Mouse (Mus musculus): ENCODE data around the gene Tfcp2l1. TPM values are rescaled to one million over a fixed set of nuclear protein-coding genes. Genes with fewer than 3 reads are reported as not detected.
A peak's percentile ranks its signal among the peaks of the same experiment; 100 is the strongest.

Tfcp2l1 gene
- polyA plus RNA-seq, 1 experiment from 2014 or later, result 0.41 TPM

DNA sequence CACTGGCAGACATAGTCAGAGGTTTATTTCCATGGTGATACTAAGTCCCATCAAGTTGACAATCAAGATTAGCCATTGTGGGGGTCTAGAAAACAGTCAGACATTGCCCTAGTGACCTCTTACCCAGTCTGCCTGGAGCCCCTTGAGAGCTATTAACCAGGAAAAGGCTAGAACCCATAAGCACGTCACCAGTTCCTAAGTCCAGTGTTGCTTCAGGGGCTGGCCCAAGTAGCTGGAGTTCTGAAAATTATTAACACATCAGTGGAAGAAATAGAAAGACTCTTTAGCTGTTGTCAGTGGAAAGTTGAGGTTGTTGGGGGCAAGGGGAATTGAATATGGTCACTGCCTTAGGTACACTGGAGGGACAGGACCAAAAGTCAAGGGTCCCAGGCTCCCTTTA is 54.2 kb downstream of the Tfcp2l1 start:
- 69% methylated on average over 1 of the region's 1 CpGs for WGBS
- Histone ChIP-seq H3K4me2 (replicated peaks) (no peak overlapping the region), H3K27me3 (ENCODE audit: control insufficient read depth, insufficient read depth, low read length) (no peaks in the 10 kb centered on the region), H3K4me3 (replicated peaks; ENCODE audit: low read length) (no peak overlapping the region), H3K4me1 (replicated peaks; ENCODE audit: control insufficient read depth, insufficient read depth, low read length) (no peaks in the 10 kb centered on the region), H3K9me3 (ENCODE audit: control insufficient read depth, low read length) (no peaks in the 10 kb centered on the region), H3K36me3 (replicated peaks; ENCODE audit: control insufficient read depth, insufficient read depth) (no peaks in the 10 kb centered on the region), H3K27ac (no peak overlapping the region), H3K9ac (no peak overlapping the region)
- ATAC-seq (ENCODE audit: low FRiP score), result no peak
- DNase-seq (ENCODE audit: low spot score), result no peak

DNA sequence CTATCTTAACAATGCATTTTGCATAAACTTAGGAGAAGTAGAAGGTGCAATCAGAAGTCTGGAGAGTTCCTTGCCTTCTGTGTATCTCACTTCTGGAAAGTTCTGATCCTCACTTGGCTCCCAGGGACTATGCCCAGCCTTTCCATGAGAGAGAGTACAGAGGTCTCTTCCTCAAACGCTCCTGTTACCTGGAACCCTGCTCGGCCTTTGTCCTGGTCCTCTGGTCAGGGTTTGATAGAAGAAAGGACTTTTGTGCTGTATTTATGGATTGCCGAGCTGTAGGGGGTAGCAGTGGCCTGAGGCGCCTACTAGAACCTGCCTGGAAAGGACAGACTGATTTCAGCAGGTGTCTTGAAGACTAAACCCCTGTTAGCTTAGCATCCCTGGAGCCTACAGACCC is 55.9 kb downstream of the Tfcp2l1 start:
- H3K9me3 ChIP-seq (ENCODE audit: control insufficient read depth, low read length), result no peaks in the 10 kb centered on the region
- ATAC-seq (ENCODE audit: low FRiP score) (no peak), DNase-seq (ENCODE audit: low spot score) (no peak)
- H3K27ac ChIP-seq, result no peak overlapping the region
- H3K4me1 ChIP-seq (replicated peaks; ENCODE audit: control insufficient read depth, insufficient read depth, low read length), result no peaks in the 10 kb centered on the region
- H3K36me3 ChIP-seq (replicated peaks; ENCODE audit: control insufficient read depth, insufficient read depth), result no peaks in the 10 kb centered on the region
- H3K27me3 ChIP-seq (ENCODE audit: control insufficient read depth, insufficient read depth, low read length), result no peaks in the 10 kb centered on the region
- no peak overlapping the region for H3K4me2 ChIP-seq (replicated peaks)
- WGBS, result 76% methylated on average over 4 of the region's 4 CpGs
- no peak overlapping the region for H3K4me3 ChIP-seq (replicated peaks; ENCODE audit: low read length)
- no peak overlapping the region for H3K9ac ChIP-seq

DNA sequence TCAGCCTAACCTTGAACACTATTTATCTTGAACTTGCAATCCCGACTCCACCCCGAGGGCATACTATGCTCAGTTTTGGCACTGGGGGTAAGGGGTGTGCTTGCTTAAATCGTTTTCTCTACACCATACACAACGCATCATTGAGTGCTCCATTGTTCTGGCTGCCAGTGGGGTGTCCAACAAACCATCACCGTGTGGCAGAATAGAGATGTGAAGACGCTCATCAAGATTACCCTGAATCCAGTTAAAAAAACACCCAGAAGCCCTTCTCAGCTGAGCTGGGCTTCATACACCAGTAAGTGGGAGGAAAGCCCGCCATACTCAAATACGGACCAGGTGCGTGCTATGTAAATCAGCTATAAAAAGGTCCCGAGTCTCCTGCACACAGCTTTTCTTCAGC is 60.0 kb downstream of the Tfcp2l1 start:
- H3K27me3 ChIP-seq (ENCODE audit: control insufficient read depth, insufficient read depth, low read length), result no peaks in the 10 kb centered on the region

DNA sequence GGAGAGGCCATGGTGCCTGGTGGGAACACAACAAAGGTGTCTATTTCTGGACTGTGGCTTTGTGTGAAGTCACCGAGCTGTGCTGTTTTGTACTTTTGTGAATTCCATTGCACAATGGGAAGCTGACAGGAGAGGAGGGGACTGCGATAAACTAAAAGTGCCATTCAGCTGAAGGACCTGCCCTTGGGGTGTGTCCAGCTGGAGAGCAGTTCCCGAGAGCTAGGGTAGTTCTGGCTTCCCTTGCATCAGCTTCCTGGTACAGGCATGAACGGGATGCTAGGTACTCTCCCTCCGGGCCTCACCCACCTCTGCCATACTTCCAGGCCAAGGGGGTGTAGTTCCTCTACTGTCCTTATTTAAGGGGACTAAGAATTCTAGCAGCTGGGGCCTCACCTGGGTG is 62.1 kb downstream of the Tfcp2l1 start:
- H3K27me3 ChIP-seq (ENCODE audit: control insufficient read depth, insufficient read depth, low read length), result no peaks in the 10 kb centered on the region
- H3K36me3 ChIP-seq (replicated peaks; ENCODE audit: control insufficient read depth, insufficient read depth), result no peaks in the 10 kb centered on the region
- H3K9ac ChIP-seq, result no peak overlapping the region
- H3K4me1 ChIP-seq (replicated peaks; ENCODE audit: control insufficient read depth, insufficient read depth, low read length), result no peaks in the 10 kb centered on the region
- no peak overlapping the region for H3K27ac ChIP-seq
- H3K9me3 ChIP-seq (ENCODE audit: control insufficient read depth, low read length), result no peaks in the 10 kb centered on the region
- no peak overlapping the region for H3K4me3 ChIP-seq (replicated peaks; ENCODE audit: low read length)
- ATAC-seq (ENCODE audit: low FRiP score), result no peak
- H3K4me2 ChIP-seq (replicated peaks), result no peak overlapping the region
- DNase-seq (ENCODE audit: low spot score), result no peak
- WGBS, result 38% methylated on average over 5 of the region's 5 CpGs

More for the DNA sequence above, 60.0 kb downstream of the Tfcp2l1 start:
- Histone ChIP-seq H3K36me3 (replicated peaks; ENCODE audit: control insufficient read depth, insufficient read depth) (no peaks in the 10 kb centered on the region), H3K9ac (no peak overlapping the region), H3K4me2 (replicated peaks) (no peak overlapping the region), H3K4me3 (replicated peaks; ENCODE audit: low read length) (no peak overlapping the region), H3K9me3 (ENCODE audit: control insufficient read depth, low read length) (no peaks in the 10 kb centered on the region), H3K4me1 (replicated peaks; ENCODE audit: control insufficient read depth, insufficient read depth, low read length) (no peaks in the 10 kb centered on the region), H3K27ac (no peak overlapping the region)
- 73% methylated on average over 10 of the region's 10 CpGs for WGBS
- ATAC-seq (ENCODE audit: low FRiP score), result no peak
- no peak for DNase-seq (ENCODE audit: low spot score)

DNA sequence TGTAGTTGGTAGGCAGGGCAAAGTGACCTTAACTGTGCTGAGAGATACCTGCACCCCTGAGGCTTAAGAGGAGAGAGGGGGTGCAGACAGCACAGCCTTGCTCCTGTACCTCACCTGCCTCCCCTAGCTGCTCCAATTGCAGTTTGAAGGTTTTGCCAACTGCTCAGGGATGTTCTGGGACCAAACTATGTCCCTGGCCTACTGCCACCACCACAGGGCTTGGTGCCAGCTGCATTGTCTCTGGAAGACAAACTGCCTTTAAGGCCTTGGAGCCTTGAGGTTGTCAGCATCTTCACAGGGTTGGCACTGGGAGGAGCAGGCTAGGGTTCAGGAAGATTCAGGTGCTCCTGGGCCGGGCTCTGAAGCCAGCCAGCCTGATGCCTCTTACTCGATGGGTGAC is 66.7 kb downstream of the Tfcp2l1 start:
- DNase-seq (ENCODE audit: low spot score) (peak; percentile 47), ATAC-seq (ENCODE audit: low FRiP score) (no peak)
- no peaks in the 10 kb centered on the region for H3K27me3 ChIP-seq (ENCODE audit: control insufficient read depth, insufficient read depth, low read length)
- WGBS, result 88% methylated on average over 2 of the region's 2 CpGs
- H3K9me3 ChIP-seq (ENCODE audit: control insufficient read depth, low read length), result no peaks in the 10 kb centered on the region
- H3K4me3 ChIP-seq (replicated peaks; ENCODE audit: low read length), result no peak overlapping the region
- no peak overlapping the region for H3K27ac ChIP-seq
- no peaks in the 10 kb centered on the region for H3K4me1 ChIP-seq (replicated peaks; ENCODE audit: control insufficient read depth, insufficient read depth, low read length)
- no peak overlapping the region for H3K9ac ChIP-seq
- no peak overlapping the region for H3K4me2 ChIP-seq (replicated peaks)
- H3K36me3 ChIP-seq (replicated peaks; ENCODE audit: control insufficient read depth, insufficient read depth), result no peaks in the 10 kb centered on the region

DNA sequence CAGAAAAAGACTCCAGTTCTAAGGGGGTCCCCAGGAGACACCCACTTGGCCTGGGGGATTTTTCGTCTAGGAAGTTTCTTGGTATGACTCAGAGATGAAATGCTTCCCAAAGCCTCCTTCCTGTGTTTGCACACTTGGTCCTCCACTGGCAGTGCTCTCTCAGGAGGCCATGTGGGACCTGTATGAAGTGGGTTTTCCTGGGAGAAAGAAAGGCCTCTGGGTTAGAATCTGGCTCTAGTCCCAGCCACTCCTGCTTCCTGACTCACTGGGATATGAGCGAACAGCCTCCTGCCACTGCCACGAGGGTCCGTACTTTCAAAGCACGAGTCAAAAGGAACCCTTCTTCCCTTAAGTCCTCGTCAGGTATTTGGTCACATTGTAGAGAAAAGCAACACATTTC is 70.2 kb downstream of the Tfcp2l1 start:
- no peak overlapping the region for H3K27ac ChIP-seq
- no peaks in the 10 kb centered on the region for H3K36me3 ChIP-seq (replicated peaks; ENCODE audit: control insufficient read depth, insufficient read depth)
- no peaks in the 10 kb centered on the region for H3K4me1 ChIP-seq (replicated peaks; ENCODE audit: control insufficient read depth, insufficient read depth, low read length)
- DNase-seq (ENCODE audit: low spot score), result no peak
- H3K9me3 ChIP-seq (ENCODE audit: control insufficient read depth, low read length), result no peaks in the 10 kb centered on the region
- no peak overlapping the region for H3K4me2 ChIP-seq (replicated peaks)
- H3K9ac ChIP-seq, result no peak overlapping the region
- H3K27me3 ChIP-seq (ENCODE audit: control insufficient read depth, insufficient read depth, low read length), result no peaks in the 10 kb centered on the region
- no peak overlapping the region for H3K4me3 ChIP-seq (replicated peaks; ENCODE audit: low read length)
- WGBS, result 78% methylated on average over 6 of the region's 6 CpGs
- no peak for ATAC-seq (ENCODE audit: low FRiP score)

DNA sequence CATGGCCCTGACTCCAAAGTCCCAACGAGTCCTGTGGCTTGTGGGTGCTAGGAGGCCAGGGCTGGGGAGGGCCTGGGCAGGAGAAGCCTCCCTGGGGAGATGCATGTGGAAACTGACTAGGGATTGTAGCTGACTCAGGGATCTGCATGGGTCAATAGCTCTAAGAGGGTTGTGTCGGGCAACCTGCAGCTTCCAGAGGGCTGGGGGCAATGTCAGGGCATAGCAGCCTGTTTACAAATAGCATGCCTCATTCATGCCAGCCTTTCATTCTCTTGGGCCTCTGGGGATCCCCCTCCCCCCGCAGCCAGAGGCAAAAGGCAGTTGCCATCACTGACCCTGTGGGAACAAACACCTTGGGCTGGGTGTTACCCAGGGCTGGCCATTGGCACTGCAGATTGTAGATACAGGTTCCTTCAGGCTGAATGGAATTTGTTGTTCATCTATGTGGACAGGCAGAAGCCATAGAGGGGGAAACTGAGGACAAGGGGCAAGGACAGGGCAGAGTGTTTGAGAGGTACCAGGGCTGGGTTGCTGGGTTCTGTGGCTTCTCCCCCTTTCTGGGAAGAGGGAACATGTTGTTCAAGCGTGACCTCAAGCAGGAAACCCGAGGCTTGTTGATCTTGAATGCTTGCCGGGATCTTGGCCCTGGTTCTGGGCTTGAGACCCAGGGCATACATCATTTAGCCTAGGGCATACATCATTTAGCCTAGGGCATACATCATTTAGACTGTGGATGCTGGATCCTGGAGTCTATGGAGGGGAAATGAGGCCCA is 71.6 kb downstream of the Tfcp2l1 start:
- H3K4me3 ChIP-seq (replicated peaks; ENCODE audit: low read length), result no peak overlapping the region
- H3K36me3 ChIP-seq (replicated peaks; ENCODE audit: control insufficient read depth, insufficient read depth), result no peaks in the 10 kb centered on the region
- H3K27me3 ChIP-seq (ENCODE audit: control insufficient read depth, insufficient read depth, low read length), result no peaks in the 10 kb centered on the region
- no peaks in the 10 kb centered on the region for H3K4me1 ChIP-seq (replicated peaks; ENCODE audit: control insufficient read depth, insufficient read depth, low read length)
- no peak overlapping the region for H3K4me2 ChIP-seq (replicated peaks)
- H3K9me3 ChIP-seq (ENCODE audit: control insufficient read depth, low read length), result no peaks in the 10 kb centered on the region
- H3K9ac ChIP-seq, result no peak overlapping the region
- ATAC-seq (ENCODE audit: low FRiP score) (no peak), DNase-seq (ENCODE audit: low spot score) (no peak)
- no peak overlapping the region for H3K27ac ChIP-seq
- WGBS, result 74% methylated on average over 6 of the region's 6 CpGs

DNA sequence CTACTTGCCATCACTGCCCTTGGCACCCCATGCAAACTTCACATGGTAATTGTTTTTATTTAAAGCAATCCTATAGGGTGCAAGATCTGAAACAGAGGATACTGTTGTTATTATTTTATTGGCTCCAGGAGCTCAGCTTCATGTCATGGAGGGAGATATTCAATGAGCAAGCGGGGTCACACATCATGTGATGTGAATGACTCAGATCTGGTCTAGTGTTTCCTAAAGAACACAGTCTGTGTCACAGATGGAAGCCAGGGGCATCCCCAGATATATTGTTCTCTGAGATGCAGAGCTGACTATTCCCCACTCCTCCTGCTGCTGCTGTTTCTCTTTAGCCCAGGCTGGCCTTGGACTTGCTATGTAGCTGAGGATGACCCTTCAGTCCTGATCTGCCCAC is 72.2 kb downstream of the Tfcp2l1 start:
- H3K4me3 ChIP-seq (replicated peaks; ENCODE audit: low read length), result no peak overlapping the region
- no peaks in the 10 kb centered on the region for H3K9me3 ChIP-seq (ENCODE audit: control insufficient read depth, low read length)
- no peak overlapping the region for H3K27ac ChIP-seq
- H3K4me2 ChIP-seq (replicated peaks), result no peak overlapping the region
- no peak overlapping the region for H3K9ac ChIP-seq
- H3K27me3 ChIP-seq (ENCODE audit: control insufficient read depth, insufficient read depth, low read length), result no peaks in the 10 kb centered on the region
- WGBS, result 95% methylated on average over 1 of the region's 1 CpGs
- H3K4me1 ChIP-seq (replicated peaks; ENCODE audit: control insufficient read depth, insufficient read depth, low read length), result no peaks in the 10 kb centered on the region
- ATAC-seq (ENCODE audit: low FRiP score) (no peak), DNase-seq (ENCODE audit: low spot score) (no peak)
- H3K36me3 ChIP-seq (replicated peaks; ENCODE audit: control insufficient read depth, insufficient read depth), result no peaks in the 10 kb centered on the region

DNA sequence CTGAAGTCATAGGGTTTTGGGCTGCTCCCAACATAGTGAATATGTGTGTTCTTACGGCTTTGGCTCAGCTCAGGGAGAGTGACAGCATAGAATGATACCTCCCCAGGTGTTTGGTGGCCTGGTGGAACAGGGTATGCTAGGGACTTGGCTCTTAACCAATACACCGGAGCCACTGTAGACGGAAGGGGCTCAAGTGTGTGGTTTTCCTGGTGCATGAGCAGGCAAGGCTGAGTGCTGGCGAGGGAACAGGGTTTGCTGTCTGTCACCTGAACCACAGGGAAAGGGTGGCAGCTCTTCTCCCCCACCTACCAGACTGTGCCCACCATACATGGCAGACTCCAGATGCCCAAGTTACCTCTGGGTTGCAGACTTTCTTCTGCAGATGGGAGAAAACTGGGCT is 83.9 kb downstream of the Tfcp2l1 start:
- no peaks in the 10 kb centered on the region for H3K4me1 ChIP-seq (replicated peaks; ENCODE audit: control insufficient read depth, insufficient read depth, low read length)
- H3K4me3 ChIP-seq (replicated peaks; ENCODE audit: low read length), result no peak overlapping the region
- no peaks in the 10 kb centered on the region for H3K36me3 ChIP-seq (replicated peaks; ENCODE audit: control insufficient read depth, insufficient read depth)
- no peak for ATAC-seq (ENCODE audit: low FRiP score)
- DNase-seq (ENCODE audit: low spot score), result no peak
- no peaks in the 10 kb centered on the region for H3K27me3 ChIP-seq (ENCODE audit: control insufficient read depth, insufficient read depth, low read length)
- WGBS, result 91% methylated on average over 4 of the region's 4 CpGs
- H3K9ac ChIP-seq, result no peak overlapping the region
- no peak overlapping the region for H3K27ac ChIP-seq
- H3K9me3 ChIP-seq (ENCODE audit: control insufficient read depth, low read length), result no peaks in the 10 kb centered on the region
- H3K4me2 ChIP-seq (replicated peaks), result no peak overlapping the region

DNA sequence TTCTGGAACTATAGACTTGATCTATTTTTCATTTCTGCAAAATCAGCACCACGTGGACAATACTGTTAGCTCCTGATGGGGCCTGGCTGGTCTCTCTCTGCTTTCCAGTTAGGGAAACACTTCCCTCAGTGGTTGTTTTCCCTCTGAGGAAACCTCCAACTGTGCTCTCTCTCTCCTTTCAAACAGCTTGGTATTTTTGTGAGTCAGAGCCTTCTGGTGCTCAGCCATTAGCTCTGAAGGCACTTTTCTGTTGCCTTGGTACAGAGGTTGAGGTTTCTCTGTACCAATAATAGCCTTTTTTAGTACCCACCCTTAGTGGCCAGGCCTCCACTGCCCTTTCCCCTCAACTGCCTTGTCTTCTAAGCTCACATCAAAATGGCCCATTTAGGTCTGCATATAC is 88.5 kb downstream of the Tfcp2l1 start:
- no peak overlapping the region for H3K9ac ChIP-seq
- no peak overlapping the region for H3K4me2 ChIP-seq (replicated peaks)
- no peak overlapping the region for H3K27ac ChIP-seq
- DNase-seq (ENCODE audit: low spot score) (no peak), ATAC-seq (ENCODE audit: low FRiP score) (no peak)
- WGBS, result 52% methylated on average over 1 of the region's 1 CpGs
- H3K4me3 ChIP-seq (replicated peaks; ENCODE audit: low read length), result no peak overlapping the region
- H3K36me3 ChIP-seq (replicated peaks; ENCODE audit: control insufficient read depth, insufficient read depth), result no peaks in the 10 kb centered on the region
- no peaks in the 10 kb centered on the region for H3K27me3 ChIP-seq (ENCODE audit: control insufficient read depth, insufficient read depth, low read length)
- no peaks in the 10 kb centered on the region for H3K4me1 ChIP-seq (replicated peaks; ENCODE audit: control insufficient read depth, insufficient read depth, low read length)
- H3K9me3 ChIP-seq (ENCODE audit: control insufficient read depth, low read length), result no peaks in the 10 kb centered on the region

Data from hindbrain, embryonic 14.5 days (tissue).